Mouse (Mus musculus) G1E (cell line): ENCODE data around the gene Pon1. TPM values are rescaled to one million over a fixed set of nuclear protein-coding genes. Genes with fewer than 3 reads are reported as not detected.

Source experiments
- ATAC-seq: 2 replicates; pipeline ENCODE4 v1.8.0; 2016; ENCODE audit warnings: mild to moderate bottlenecking; ENCODE audit not compliant: insufficient number of reproducible peaks, poor library complexity, low FRiP score, severe bottlenecking; ENCODE audit errors: extremely low read depth
- DNase-seq: peaks from one replicate; pipeline ENCODE4 v3.0.0; 2012; ENCODE audit warnings: low spot score
- H3K27me3 ChIP-seq: 2 replicates; pipeline ENCODE4 v1.6.1; 2012; ENCODE audit warnings: mild to moderate bottlenecking, low read length, inconsistent platforms; ENCODE audit not compliant: insufficient read depth
- H3K36me3 ChIP-seq: replicated peaks from 2 replicates; pipeline ENCODE3; 2012; ENCODE audit warnings: mild to moderate bottlenecking, inconsistent platforms
- H3K4me1 ChIP-seq: 2 replicates; pipeline ENCODE4 v1.6.1; 2012; ENCODE audit warnings: low read depth, low read length, inconsistent platforms, mixed read lengths; ENCODE audit not compliant: insufficient read depth
- H3K4me3 ChIP-seq: 2 replicates; pipeline ENCODE4 v1.5.1; 2012; ENCODE audit warnings: low read depth, mild to moderate bottlenecking, inconsistent platforms, low read length, moderate library complexity, mixed read lengths
- H3K9me3 ChIP-seq: replicated peaks from 2 replicates; pipeline ENCODE4 v1.6.1; 2012; ENCODE audit warnings: inconsistent platforms
- CTCF ChIP-seq: IDR thresholded peaks from 2 replicates; pipeline ENCODE4 v1.5.1; 2012; ENCODE audit warnings: low read depth, low read length, inconsistent platforms, mixed read lengths
- GATA1 ChIP-seq: IDR thresholded peaks from 2 replicates; pipeline ENCODE4 v1.6.1; 2012; ENCODE audit warnings: borderline replicate concordance, low read length, inconsistent platforms, mixed read lengths
- GATA2 ChIP-seq: IDR thresholded peaks from 2 replicates; pipeline ENCODE4 v1.6.1; 2012; ENCODE audit warnings: low read depth, low read length, inconsistent platforms, borderline replicate concordance
- POLR2AphosphoS5 ChIP-seq: IDR thresholded peaks from 2 replicates; pipeline ENCODE4 v1.6.1; 2012; ENCODE audit warnings: low read depth, low read length, inconsistent platforms; ENCODE audit not compliant: insufficient replicate concordance
- TAL1 ChIP-seq: conservative IDR thresholded peaks from 2 replicates; pipeline ENCODE4 v1.6.1; 2012; ENCODE audit warnings: low read depth, low read length, inconsistent platforms, mixed read lengths
- polyA plus RNA-seq: library from polyadenylated mRNA; stranded (reverse); fragments of >175 nt; gene quantifications from 2 replicates; pipeline ENCODE4 v1.2.3, GENCODE M21; 2012
- total RNA-seq, 2 experiments: library from RNA; stranded (forward) in 1 of 2; stranded (reverse) in 1 of 2; fragments of 200-1000 nt in 1 of 2; fragments of >200 nt in 1 of 2; fragmentation: Nextera tagmentation in 1 of 2; gene quantifications; 2 replicates each; pipeline ENCODE4 v1.2.3; 2014 to 2017

Gene Pon1
- total and polyA plus RNA-seq, 3 experiments, result 0.16 TPM; not detected in 2

- no peak overlapping the region for H3K4me3 ChIP-seq
- H3K4me1 ChIP-seq, result no peaks in the 10 kb centered on the region
- no peak for ATAC-seq
- no peaks in the 10 kb centered on the region for H3K36me3 ChIP-seq
- no peak for DNase-seq
- H3K9me3 ChIP-seq, result no peaks in the 10 kb centered on the region
- H3K27me3 ChIP-seq, result peaks cover 26% of the 10 kb centered on the region
- TF ChIP-seq POLR2AphosphoS5, result no peak
- TF ChIP-seq GATA2, result no peak
- no peak for TF ChIP-seq GATA1
- no peak for TF ChIP-seq TAL1
- no peak for TF ChIP-seq CTCF
These were observed 6.2 kb downstream of the Pon1 start for GRCm38 (mm10) chr6:5187586-5187985.

GRCm38 (mm10) chr6:5186229-5186950 lies 7.4 kb downstream of the Pon1 start:
- Histone ChIP-seq H3K4me1 (no peaks in the 10 kb centered on the region), H3K27me3 (peaks cover 21% of the 10 kb centered on the region), H3K9me3 (no peaks in the 10 kb centered on the region), H3K4me3 (no peak overlapping the region), H3K36me3 (no peaks in the 10 kb centered on the region)
- DNase-seq, result no peak
- TF ChIP-seq GATA1, result no peak
- no peak for TF ChIP-seq CTCF
- no peak for TF ChIP-seq TAL1
- TF ChIP-seq GATA2, result no peak
- no peak for TF ChIP-seq POLR2AphosphoS5
- ATAC-seq, result no peak

DNA sequence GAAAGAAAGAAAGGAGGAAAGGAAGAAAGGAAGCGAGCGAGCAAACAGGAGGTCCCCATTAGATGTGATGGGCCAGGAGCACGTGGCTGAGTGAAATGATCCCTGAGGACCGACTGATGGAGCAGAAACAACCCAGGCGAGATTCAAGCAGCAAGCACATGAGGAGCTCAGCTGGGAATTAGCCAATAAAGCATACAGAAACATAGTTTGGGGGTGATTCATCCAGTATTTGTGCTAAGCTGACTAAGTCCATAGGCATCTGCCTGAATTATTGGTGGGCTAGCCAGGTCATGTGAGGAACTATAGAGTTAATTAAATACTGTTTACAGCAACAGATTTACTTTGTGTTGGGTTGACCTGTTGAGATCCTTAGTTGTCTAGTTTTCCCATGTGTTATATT lies 13.1 kb downstream of the Pon1 start:
- Histone ChIP-seq H3K4me3 (no peak overlapping the region), H3K36me3 (no peaks in the 10 kb centered on the region), H3K4me1 (no peaks in the 10 kb centered on the region), H3K9me3 (no peaks in the 10 kb centered on the region), H3K27me3 (peaks cover 33% of the 10 kb centered on the region)
- ATAC-seq (no peak), DNase-seq (no peak)
- TF ChIP-seq CTCF (no peak), GATA2 (no peak), GATA1 (no peak), TAL1 (no peak)

DNA sequence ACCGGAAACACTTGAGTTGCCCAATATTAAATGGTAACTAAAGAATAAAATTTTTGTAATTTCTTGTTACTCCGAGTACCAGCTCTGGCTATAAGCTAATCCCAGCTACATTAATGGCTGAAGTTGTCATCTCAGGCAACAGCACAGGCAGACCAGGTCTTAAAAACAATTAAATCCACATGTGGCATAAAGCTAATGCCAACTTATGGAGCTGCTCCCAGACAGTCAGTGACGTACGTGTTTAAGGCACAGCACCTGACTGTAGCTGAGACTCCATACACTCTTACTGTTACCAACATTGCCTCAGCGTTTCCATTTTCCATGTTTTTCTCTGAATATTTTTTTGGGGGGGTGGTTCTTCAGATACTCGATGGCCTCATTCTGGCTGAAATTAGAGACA lies 14.6 kb downstream of the Pon1 start:
- H3K36me3 ChIP-seq, result no peaks in the 10 kb centered on the region
- DNase-seq (no peak), ATAC-seq (no peak)
- no peaks in the 10 kb centered on the region for H3K9me3 ChIP-seq
- no peaks in the 10 kb centered on the region for H3K4me1 ChIP-seq
- H3K4me3 ChIP-seq, result no peak overlapping the region
- no peak for TF ChIP-seq GATA1
- TF ChIP-seq TAL1, result no peak
- H3K27me3 ChIP-seq, result peaks cover 33% of the 10 kb centered on the region

DNA sequence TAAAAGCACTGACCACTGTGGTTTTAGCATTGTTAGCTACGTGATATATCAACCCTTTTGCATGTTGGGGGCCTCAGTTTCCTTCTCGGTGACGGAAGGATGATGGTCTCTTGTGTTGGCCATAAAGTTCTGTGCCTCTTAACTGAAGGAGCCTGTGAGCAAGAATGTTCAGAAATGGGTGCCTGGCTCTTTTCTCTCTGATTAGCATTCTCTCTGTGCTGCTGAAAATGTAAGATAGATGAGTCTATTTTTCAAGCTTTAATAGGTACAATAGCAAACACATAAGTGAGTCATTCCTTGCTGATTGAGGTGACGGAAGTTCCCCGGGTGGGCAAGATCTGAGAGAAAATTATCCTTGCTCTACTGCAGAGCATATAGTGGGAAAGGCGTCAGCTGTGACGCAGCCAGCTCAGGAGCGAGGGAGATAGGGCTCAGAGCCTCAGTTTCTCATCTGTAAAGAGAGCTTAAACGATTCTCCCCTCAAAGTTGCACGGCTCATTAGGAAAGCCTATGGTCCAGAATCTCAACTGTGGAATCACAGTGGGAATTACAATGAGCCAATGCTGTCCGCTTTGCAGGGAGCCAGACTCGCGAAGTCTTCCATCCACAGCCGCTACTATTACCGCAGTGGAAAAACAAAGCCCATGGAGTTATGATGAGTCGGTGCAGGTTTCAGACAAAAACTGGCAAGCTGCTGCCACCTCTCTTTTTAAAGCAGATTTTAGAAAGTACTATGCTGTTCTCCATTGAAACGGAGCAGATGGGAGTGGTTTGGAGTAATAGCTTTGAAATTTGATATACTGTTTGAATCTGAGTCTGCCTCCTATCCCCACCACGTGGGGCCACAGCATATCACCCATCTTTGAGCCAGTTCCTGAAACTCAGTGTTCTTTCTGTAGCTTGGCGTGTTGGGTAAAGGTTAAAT lies 15.5 kb downstream of the Pon1 start:
- no peaks in the 10 kb centered on the region for H3K9me3 ChIP-seq
- no peak overlapping the region for H3K4me3 ChIP-seq
- ATAC-seq, result no peak
- DNase-seq, result no peak
- H3K27me3 ChIP-seq, result peaks cover 31% of the 10 kb centered on the region
- H3K36me3 ChIP-seq, result no peaks in the 10 kb centered on the region
- H3K4me1 ChIP-seq, result no peaks in the 10 kb centered on the region
- TF ChIP-seq POLR2AphosphoS5, result no peak

- ATAC-seq (no peak), DNase-seq (no peak)
- TF ChIP-seq CTCF (no peak), POLR2AphosphoS5 (no peak), TAL1 (no peak), GATA2 (no peak), GATA1 (no peak)
- H3K4me3 ChIP-seq, result no peak overlapping the region
- peaks cover 34% of the 10 kb centered on the region for H3K27me3 ChIP-seq
- no peaks in the 10 kb centered on the region for H3K9me3 ChIP-seq
- H3K36me3 ChIP-seq, result no peaks in the 10 kb centered on the region
- H3K4me1 ChIP-seq, result no peaks in the 10 kb centered on the region
These were observed 19.4 kb downstream of the Pon1 start for GRCm38 (mm10) chr6:5174179-5174812.
